Mouse (Mus musculus): ENCODE measurements around the gene Arrdc1. TPM values are rescaled to one million over a fixed set of nuclear protein-coding genes. Genes with fewer than 3 reads are reported as not detected.
A peak's percentile ranks its signal among the peaks of the same experiment; 100 is the strongest.
"Not testable (repeated sequence)": the region's sequence is repeated elsewhere in the genome, so short reads cannot be mapped to it uniquely, and the experiment has no call there.

Arrdc1 gene
- 98.8 and 116 TPM in 2 replicates for polyA plus RNA-seq (2015; fragmentation: Nextera tagmentation; extraction: Ambion mirVana)

DNA sequence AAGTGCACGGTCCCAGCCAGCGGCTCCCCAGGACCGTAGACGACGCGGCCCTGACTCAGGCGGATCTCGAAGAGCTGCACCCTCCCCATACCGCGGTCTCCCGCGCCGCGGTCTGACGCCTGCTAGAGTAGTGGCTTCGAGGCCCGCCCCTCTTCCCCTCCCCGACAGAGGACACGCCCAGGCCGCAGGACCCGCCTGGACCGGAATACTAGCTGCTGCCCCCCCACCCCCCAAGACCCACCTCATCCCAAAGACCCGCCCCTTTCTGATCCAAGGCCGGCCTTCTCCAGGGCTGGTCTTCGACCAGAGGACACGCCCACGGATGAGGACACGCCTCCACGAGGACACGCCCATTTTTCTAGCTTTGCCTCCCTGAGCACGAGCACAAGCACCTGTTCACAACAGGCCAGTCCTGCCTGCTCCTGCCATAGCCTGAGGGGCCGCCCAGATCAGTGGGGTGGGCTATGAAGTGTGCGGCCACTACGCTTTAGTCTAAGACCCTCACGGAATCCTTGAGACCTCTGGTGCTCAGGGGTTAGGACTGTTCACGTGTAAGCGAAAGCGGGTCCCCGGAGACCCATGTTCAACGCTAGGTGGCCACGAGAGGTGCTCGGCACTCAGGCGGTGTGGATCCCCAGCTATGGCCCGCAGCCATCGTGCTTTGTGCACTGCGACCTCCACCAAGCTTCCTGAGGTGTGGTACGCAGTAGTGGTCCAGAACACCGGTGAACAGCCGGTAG lies at the start of gene Arrdc1:
Gene Arrdc1 (minus strand): TSS at position 196 of the 740 bp plus-strand sequence.
- peak within 1 kb of the TSS; percentile 90 for H3K4me2 ChIP-seq
- WGBS: under 1% methylated on average over 48 of the region's 49 CpGs
- H3K9me3 ChIP-seq: no peaks in the 10 kb centered on the region
- peaks cover 15% of the 10 kb centered on the region; the same call in 1 of the 2 replicates for H3K4me1 ChIP-seq
- H3K9ac ChIP-seq: peak within 1 kb of the TSS; percentile 70
- H3K27me3 ChIP-seq: no peaks in the 10 kb centered on the region
- no peaks in the 10 kb centered on the region for H3K36me3 ChIP-seq
- H3K27ac ChIP-seq: peak within 1 kb of the TSS; percentile 89
- ATAC-seq (ENCODE audit: borderline replicate concordance, extremely low read depth, low FRiP score, low TSS enrichment): peak; percentile 96
- H3K4me3 ChIP-seq: peak within 1 kb of the TSS; percentile 76

DNA sequence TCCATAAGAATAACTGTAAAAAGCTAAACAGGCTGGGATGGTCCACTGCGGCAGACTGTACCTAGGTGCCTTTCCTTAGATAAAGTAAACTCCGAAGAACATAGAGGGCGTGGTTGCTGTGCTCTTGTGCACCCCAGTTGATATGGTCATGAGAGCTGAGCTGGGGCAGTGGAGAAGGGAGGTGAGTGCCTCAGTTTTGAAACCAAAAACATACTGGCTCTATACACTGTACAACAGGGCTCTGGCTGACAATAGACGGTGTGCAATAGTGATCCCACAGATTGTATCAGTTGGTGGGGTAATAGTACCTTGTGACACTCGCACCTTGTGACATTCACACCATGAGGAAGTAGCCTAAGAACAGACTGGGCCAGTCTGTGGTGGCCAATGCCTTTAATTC lies 41.9 kb upstream of the Arrdc1 start:
- Histone ChIP-seq H3K9ac (no peak overlapping the region), H3K4me3 (peak overlapping the region; percentile 97; the same call in 1 of the 2 replicates), H3K9me3 (no peaks in the 10 kb centered on the region), H3K36me3 (peaks cover 7% of the 10 kb centered on the region), H3K27ac (no peak overlapping the region), H3K4me1 (peaks cover 16% of the 10 kb centered on the region), H3K4me2 (no peak overlapping the region), H3K27me3 (no peaks in the 10 kb centered on the region)
- no peak for ATAC-seq (ENCODE audit: borderline replicate concordance, extremely low read depth, low FRiP score, low TSS enrichment)
- WGBS: 94% methylated on average over 5 of the region's 5 CpGs

- peak within 1 kb of the TSS; percentile 96 for H3K4me2 ChIP-seq
- H3K4me1 ChIP-seq: peaks cover 16% of the 10 kb centered on the region
- H3K9me3 ChIP-seq: no peaks in the 10 kb centered on the region
- H3K4me3 ChIP-seq: peak within 1 kb of the TSS; percentile 97
- peak; percentile 80 for ATAC-seq (ENCODE audit: borderline replicate concordance, extremely low read depth, low FRiP score, low TSS enrichment)
- peak within 1 kb of the TSS; percentile 94 for H3K27ac ChIP-seq
- H3K9ac ChIP-seq: peak within 1 kb of the TSS; percentile 84
- peaks cover 17% of the 10 kb centered on the region for H3K36me3 ChIP-seq
- WGBS: under 1% methylated on average over 16 of the region's 16 CpGs
- H3K27me3 ChIP-seq: no peaks in the 10 kb centered on the region
These were observed 40.7 kb upstream of the Arrdc1 start, which contains the start of gene Pnpla7 for GRCm38 (mm10) chr2:24975704-24976297. Gene Pnpla7, plus strand, starts transcription at chr2:24976033.

DNA sequence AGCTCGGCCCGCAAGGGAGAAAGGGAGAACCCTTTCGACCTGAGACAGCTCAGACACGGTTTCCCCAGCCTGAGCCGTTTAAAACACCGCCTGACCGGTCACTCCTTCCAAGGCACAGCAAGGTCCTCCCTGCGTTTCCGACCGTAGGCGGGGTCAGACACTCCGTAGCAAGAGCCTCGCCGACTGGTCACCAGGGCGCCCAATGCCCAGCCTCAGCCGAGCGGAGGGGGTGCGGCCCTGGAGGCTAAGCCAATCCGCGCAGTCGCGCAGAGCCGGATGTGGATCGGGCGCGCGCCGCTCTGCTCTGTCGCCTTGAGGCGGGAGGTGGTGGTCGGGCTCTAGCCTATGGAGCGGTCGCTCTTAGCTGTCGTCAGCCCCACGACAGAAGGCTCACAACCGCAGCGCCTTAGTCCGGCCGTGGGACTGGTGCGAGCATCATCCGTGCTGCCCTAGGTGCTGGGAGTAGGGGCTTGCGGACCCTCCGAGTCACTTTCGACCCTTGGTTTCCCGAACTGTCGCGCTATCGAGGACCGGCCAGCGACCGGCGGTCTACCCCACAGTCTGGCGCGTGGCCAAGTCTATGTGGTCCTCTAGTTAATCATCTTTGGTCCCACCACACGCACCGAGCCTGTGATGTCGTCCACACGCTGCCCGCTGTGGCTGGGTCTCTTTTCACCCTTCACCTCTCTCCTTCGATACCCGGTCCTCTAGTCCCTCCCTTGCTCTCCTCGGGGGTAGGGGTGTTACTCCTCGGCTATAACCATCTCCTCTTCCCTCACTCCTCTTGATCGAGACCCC lies 40.1 kb upstream of the Arrdc1 start, which contains the start of gene Mrpl41:
Gene Mrpl41 (minus strand): TSS at position 193 of the 798 bp plus-strand sequence.
- WGBS: 0% methylated on average over 62 of the region's 64 CpGs
- H3K9me3 ChIP-seq: no peaks in the 10 kb centered on the region
- peak; percentile 100 for ATAC-seq (ENCODE audit: borderline replicate concordance, extremely low read depth, low FRiP score, low TSS enrichment)
- H3K36me3 ChIP-seq: peaks cover 24% of the 10 kb centered on the region
- H3K4me2 ChIP-seq: peak within 1 kb of the TSS; percentile 96
- H3K27ac ChIP-seq: peak within 1 kb of the TSS; percentile 94
- H3K27me3 ChIP-seq: no peaks in the 10 kb centered on the region
- peak within 1 kb of the TSS; percentile 97 for H3K4me3 ChIP-seq
- H3K9ac ChIP-seq: peak within 1 kb of the TSS; percentile 84
- H3K4me1 ChIP-seq: peaks cover 16% of the 10 kb centered on the region

DNA sequence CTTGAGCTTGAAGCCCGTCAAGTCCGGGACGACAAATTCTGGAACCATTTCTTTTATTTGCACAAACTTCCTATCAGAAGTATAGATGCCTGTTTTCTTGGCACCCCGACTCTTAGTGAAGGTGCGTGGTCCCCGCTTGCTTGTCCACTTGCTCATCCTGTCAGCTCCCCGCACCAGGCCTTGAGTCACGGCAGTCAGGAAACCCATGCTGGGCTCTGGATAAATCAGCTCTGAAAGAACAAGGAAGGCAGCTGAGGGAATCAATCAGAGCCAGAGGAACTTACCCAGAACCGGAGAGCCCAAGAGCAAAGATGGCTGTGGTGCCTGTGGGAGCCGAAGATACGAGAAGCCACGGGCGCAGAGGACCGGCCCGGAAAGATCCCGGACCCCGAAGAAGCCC lies 39.4 kb upstream of the Arrdc1 start:
- peak overlapping the region; percentile 96 for H3K4me2 ChIP-seq
- peak overlapping the region; percentile 97 for H3K4me3 ChIP-seq
- ATAC-seq (ENCODE audit: borderline replicate concordance, extremely low read depth, low FRiP score, low TSS enrichment); H3K9me3 ChIP-seq; H3K27me3 ChIP-seq: not testable (repeated sequence)
- H3K27ac ChIP-seq: peak overlapping the region; percentile 82
- H3K4me1 ChIP-seq: peaks cover 16% of the 10 kb centered on the region
- 2% methylated on average over 17 of the region's 17 CpGs for WGBS
- H3K36me3 ChIP-seq: peaks cover 30% of the 10 kb centered on the region
- H3K9ac ChIP-seq: peak overlapping the region; percentile 84

GRCm38 (mm10) chr2:24970386-24970785 lies 35.3 kb upstream of the Arrdc1 start:
- H3K36me3 ChIP-seq: peaks cover 60% of the 10 kb centered on the region
- H3K27me3 ChIP-seq: no peaks in the 10 kb centered on the region
- no peak overlapping the region for H3K27ac ChIP-seq
- ATAC-seq (ENCODE audit: borderline replicate concordance, extremely low read depth, low FRiP score, low TSS enrichment): no peak
- 84% methylated on average over 4 of the region's 4 CpGs for WGBS
- no peak overlapping the region for H3K4me3 ChIP-seq
- peaks cover 12% of the 10 kb centered on the region for H3K4me1 ChIP-seq
- H3K4me2 ChIP-seq: no peak overlapping the region
- no peak overlapping the region for H3K9ac ChIP-seq
- no peaks in the 10 kb centered on the region for H3K9me3 ChIP-seq

DNA sequence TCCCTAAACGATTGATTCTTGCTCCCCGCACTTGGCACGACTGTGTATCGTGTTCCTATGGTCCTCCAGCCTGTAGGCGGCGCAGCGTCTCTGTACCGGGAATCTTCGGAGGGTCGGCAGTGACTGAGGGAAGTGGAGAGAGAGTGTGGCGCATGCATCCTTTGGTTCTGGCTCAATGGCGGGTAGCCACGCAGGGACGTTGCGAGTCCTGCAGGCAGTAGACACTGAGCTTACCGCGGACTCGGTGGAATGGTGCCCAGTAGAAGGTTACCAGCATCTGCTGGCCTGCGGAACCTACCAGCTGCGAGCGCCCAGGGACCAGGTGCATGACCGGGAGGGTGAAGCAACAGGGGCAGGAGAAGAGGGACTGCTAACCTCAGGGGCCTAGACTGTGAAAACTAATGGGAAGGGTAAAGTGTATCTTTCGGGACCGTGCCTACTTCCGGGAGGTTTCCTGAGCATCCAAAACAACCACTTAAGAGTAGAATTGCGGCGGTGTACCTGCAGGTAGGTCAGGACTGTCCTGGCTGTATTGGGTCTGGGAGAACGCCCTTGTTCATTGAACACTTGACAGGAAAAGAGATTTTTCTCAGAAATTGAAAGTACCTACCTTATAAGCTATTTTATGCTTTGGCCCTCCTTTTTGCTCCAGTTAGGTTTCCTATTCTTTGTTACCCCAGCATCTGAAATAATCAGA lies 27.4 kb upstream of the Arrdc1 start, which contains the start of gene Dph7:
Gene Dph7 (plus strand): TSS at position 97 of the 697 bp plus-strand sequence.
- peak within 1 kb of the TSS; percentile 79 for H3K4me3 ChIP-seq
- peak within 1 kb of the TSS; percentile 75 for H3K9ac ChIP-seq
- H3K27ac ChIP-seq: peak within 1 kb of the TSS; percentile 25; the same call in 1 of the 2 replicates

DNA sequence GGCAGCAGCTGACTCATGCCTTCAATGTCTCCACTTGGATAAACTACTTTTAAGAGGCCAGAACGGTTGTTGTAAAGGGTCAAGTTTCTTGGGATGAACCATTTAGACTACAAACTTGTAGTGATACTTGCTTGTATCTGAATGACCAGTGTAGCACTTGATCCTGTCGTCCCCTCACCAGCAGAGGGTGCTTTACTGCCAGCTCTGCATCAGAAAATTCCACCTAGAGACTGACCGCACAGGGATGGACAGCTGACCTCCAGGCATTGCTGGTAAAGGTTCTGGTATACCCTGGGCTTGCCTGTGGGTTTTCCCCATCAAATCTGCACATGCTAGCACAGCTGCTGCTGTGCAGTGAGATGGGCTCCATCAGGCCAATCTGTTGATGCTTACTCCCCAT lies 25.9 kb upstream of the Arrdc1 start:
- Histone ChIP-seq H3K9ac (no peak overlapping the region), H3K4me3 (no peak overlapping the region), H3K4me2 (no peak overlapping the region), H3K4me1 (peaks cover 10% of the 10 kb centered on the region), H3K27ac (no peak overlapping the region), H3K9me3 (no peaks in the 10 kb centered on the region), H3K36me3 (peaks cover 56% of the 10 kb centered on the region), H3K27me3 (no peaks in the 10 kb centered on the region)
- ATAC-seq (ENCODE audit: borderline replicate concordance, extremely low read depth, low FRiP score, low TSS enrichment): no peak
- WGBS: 28% methylated on average over 3 of the region's 3 CpGs

More for the DNA sequence above, 27.4 kb upstream of the Arrdc1 start, which contains the start of gene Dph7:
- peaks cover 50% of the 10 kb centered on the region for H3K36me3 ChIP-seq
- ATAC-seq (ENCODE audit: borderline replicate concordance, extremely low read depth, low FRiP score, low TSS enrichment): peak; percentile 89
- H3K4me2 ChIP-seq: peak within 1 kb of the TSS; percentile 66
- no peaks in the 10 kb centered on the region for H3K9me3 ChIP-seq
- peaks cover 10% of the 10 kb centered on the region for H3K4me1 ChIP-seq
- under 1% methylated on average over 28 of the region's 28 CpGs for WGBS
- H3K27me3 ChIP-seq: no peaks in the 10 kb centered on the region

GRCm38 (mm10) chr2:24952537-24953055 lies 17.5 kb upstream of the Arrdc1 start:
- Histone ChIP-seq H3K9ac (no peak overlapping the region), H3K27ac (no peak overlapping the region), H3K9me3 (no peaks in the 10 kb centered on the region), H3K4me2 (no peak overlapping the region), H3K4me3 (no peak overlapping the region), H3K36me3 (peaks cover 55% of the 10 kb centered on the region), H3K4me1 (peaks cover 14% of the 10 kb centered on the region), H3K27me3 (no peaks in the 10 kb centered on the region)
- no peak for ATAC-seq (ENCODE audit: borderline replicate concordance, extremely low read depth, low FRiP score, low TSS enrichment)
- WGBS: 82% methylated on average over 4 of the region's 4 CpGs

DNA sequence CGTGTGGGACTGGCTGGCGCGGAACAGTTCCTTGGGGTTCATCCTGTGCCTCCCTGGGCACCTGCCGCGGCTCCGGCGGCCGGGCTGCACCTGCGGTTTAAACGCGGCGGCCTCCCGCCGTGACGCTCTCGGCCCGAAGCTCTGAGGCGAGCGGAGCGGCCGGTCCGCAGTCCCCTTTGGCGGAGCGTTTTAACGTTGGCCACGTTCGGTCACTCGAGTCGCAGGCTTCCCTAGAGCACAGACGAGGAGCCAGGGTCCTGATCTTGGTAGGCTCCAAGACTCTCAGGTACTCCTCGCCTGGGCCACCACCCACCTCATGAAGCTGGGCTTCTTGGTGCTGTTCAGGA lies 15.1 kb upstream of the Arrdc1 start:
- Histone ChIP-seq H3K4me2 (peak overlapping the region; percentile 83), H3K9ac (peak overlapping the region; percentile 88)
- no peak; the same call in 1 of the 2 replicates for ATAC-seq (ENCODE audit: borderline replicate concordance, extremely low read depth, low FRiP score, low TSS enrichment)

More for the DNA sequence above, 15.1 kb upstream of the Arrdc1 start:
- H3K9me3 ChIP-seq: no peaks in the 10 kb centered on the region
- H3K4me3 ChIP-seq: peak overlapping the region; percentile 94
- H3K27ac ChIP-seq: peak overlapping the region; percentile 61
- under 1% methylated on average over 31 of the region's 31 CpGs for WGBS
- H3K36me3 ChIP-seq: peaks cover 32% of the 10 kb centered on the region
- peaks cover 14% of the 10 kb centered on the region for H3K4me1 ChIP-seq
- H3K27me3 ChIP-seq: no peaks in the 10 kb centered on the region

Measured in lung, embryonic 15.5 days (tissue).